Mouse (Mus musculus): ENCODE results near the gene Slc35g3.

- no peak for TF ChIP-seq POLR2A (IDR thresholded peaks at IDR 0.05; ENCODE audit: extremely low read depth, insufficient read depth, low read length)
- no peak for TF ChIP-seq CTCF (IDR thresholded peaks at IDR 0.05; ENCODE audit: low read depth, low read length)
These were observed 44.8 kb downstream of the Slc35g3 start for GRCm38 (mm10) chr11:69716953-69717352.
